Mouse (Mus musculus) cerebellum, postnatal 14 days (tissue): ENCODE measurements at regions not wholly inside any gene's neighbourhood (a gene's known extent, or its start where the extent isn't known, plus 50 kb on each side); places are given as distances from the start of the nearest gene placed in this dataset.

Experiments
- DNase-seq, 2 experiments: peaks; one replicate each; pipeline ENCODE4 v3.0.0; 2021; ENCODE audit warnings: mixed read lengths in 2 of 2

GRCm38 (mm10) chr14:29877671-29878422 is 90.3 kb upstream of the Selenok start:
- DNase-seq, result no peak

GRCm38 (mm10) chr14:29878423-29878800 is 89.7 kb upstream of the Selenok start:
- no peak for DNase-seq

- DNase-seq, result no peak
Measured at GRCm38 (mm10) chr14:29879283-29879682, 88.8 kb upstream of the Selenok start.

GRCm38 (mm10) chr14:29882666-29883344 is 85.3 kb upstream of the Selenok start:
- no peak for DNase-seq

- peak; percentile 88 for DNase-seq
Measured at GRCm38 (mm10) chr14:29895332-29895988, 72.6 kb upstream of the Selenok start.

- peak; percentile 29 to 38 for DNase-seq
Measured at GRCm38 (mm10) chr14:29895989-29896675, 72.0 kb upstream of the Selenok start.

- peak; percentile 66 to 79 for DNase-seq
Measured at GRCm38 (mm10) chr14:29900931-29901330, 67.2 kb upstream of the Selenok start.

- no peak for DNase-seq
Measured at GRCm38 (mm10) chr14:29903574-29903973, 64.5 kb upstream of the Selenok start.

GRCm38 (mm10) chr14:29904856-29905255 is 63.3 kb upstream of the Selenok start:
- peak in 1 of 2 experiments; percentile 20 for DNase-seq

- no peak for DNase-seq
Measured at GRCm38 (mm10) chr14:29909741-29910140, 58.4 kb upstream of the Selenok start.
